Mouse (Mus musculus) forebrain, embryonic 10.5 days (tissue): ENCODE data around the gene Rab5c. TPM values are rescaled to one million over a fixed set of nuclear protein-coding genes. Genes with fewer than 3 reads are reported as not detected.
A peak's percentile ranks its signal among the peaks of the same experiment; 100 is the strongest.

Experiments
- DNase-seq: peaks from one replicate; pipeline ENCODE4 v3.0.0-alpha.2; 2017; ENCODE audit warnings: low spot score; ENCODE audit errors: extremely low spot score
- H3K27ac ChIP-seq: fragments of 300-500 bp; sonication (generic); 2 replicates; pipeline ENCODE4 v1.5.1; 2016; ENCODE audit warnings: mild to moderate bottlenecking
- H3K27me3 ChIP-seq: fragments of 300-500 bp; sonication (generic); 2 replicates; pipeline ENCODE4 v1.6.1; 2016; ENCODE audit warnings: mild to moderate bottlenecking; ENCODE audit not compliant: poor library complexity, severe bottlenecking
- H3K36me3 ChIP-seq: fragments of 300-500 bp; sonication (generic); replicated peaks from 2 replicates; pipeline ENCODE4 v1.6.1; 2016; ENCODE audit warnings: mild to moderate bottlenecking, moderate library complexity
- H3K4me1 ChIP-seq: fragments of 300-500 bp; sonication (generic); 2 replicates; pipeline ENCODE4 v1.6.1; 2016
- H3K4me3 ChIP-seq: fragments of 300-500 bp; sonication (generic); 2 replicates; pipeline ENCODE4 v1.5.1; 2016; ENCODE audit warnings: mild to moderate bottlenecking, moderate library complexity
- H3K9me3 ChIP-seq: fragments of 300-500 bp; sonication (generic); 2 replicates; pipeline ENCODE4 v1.6.1; 2016; ENCODE audit warnings: mild to moderate bottlenecking, moderate library complexity
- WGBS: fragments of 180-500 bp; shearing (Covaris S2); methylation state at CpG from one replicate; pipeline ENCODE4 v1.1.7; 2016; 5-methylcytosine and 5-hydroxymethylcytosine counted together
- polyA plus RNA-seq: library from polyadenylated mRNA; unstranded; fragments of >200 nt; fragmentation: Nextera tagmentation; extraction: Ambion mirVana; gene quantifications from 2 replicates; pipeline ENCODE4 v1.2.1, GENCODE M21; 2016

Rab5c gene
- polyA plus RNA-seq, 1 experiment from 2014 or later, result 14.9 TPM

DNA sequence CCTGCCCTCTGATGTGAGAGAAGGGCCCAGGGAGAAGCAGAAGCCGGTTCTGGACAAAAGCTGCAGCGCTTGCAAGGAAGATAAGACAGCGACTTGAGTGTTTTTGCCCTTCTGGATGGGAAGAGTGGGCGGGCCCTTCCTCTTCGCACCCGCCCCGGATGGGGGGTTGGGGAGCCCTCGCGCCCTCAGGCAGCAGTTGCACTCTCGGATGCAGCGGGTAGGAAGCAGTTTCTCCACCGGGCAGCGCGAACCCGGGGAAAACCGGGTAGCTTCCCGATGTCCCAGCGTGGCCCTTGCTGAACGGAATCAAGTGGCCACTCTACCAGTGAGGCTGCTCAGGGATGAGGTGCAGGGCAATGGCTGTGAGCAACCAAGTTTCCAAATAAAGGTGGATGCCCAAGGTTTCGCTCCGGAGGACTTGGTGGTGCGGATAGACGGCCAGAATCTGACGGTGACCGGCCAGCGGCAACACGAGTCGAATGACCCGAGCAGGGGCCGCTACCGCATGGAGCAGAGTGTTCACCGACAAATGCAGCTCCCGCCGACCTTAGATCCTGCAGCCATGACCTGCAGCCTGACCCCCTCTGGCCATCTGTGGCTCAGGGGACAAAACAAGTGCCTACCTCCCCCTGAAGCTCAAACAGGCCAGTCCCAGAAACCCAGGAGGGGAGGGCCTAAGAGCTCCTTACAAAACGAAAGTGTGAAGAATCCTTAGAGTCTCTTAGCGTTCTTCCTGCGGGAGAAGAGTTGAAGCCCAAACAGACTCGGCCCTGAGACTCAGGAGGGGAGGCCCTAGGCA lies 24.1 kb downstream of the Rab5c start, which contains the start of gene Hspb9:
Hspb9 (plus strand) TSS at position 116 of the 799 bp plus-strand sequence.
- peak; percentile 53 for DNase-seq
- H3K27ac ChIP-seq, result peak within 1 kb of the TSS; percentile 99
- WGBS, result 2% methylated on average over 38 of the region's 38 CpGs
- H3K4me1 ChIP-seq, result peaks cover 53% of the 10 kb centered on the region
- peak within 1 kb of the TSS; percentile 99 for H3K4me3 ChIP-seq
- no peaks in the 10 kb centered on the region for H3K27me3 ChIP-seq
- H3K36me3 ChIP-seq, result peaks cover 62% of the 10 kb centered on the region
- no peaks in the 10 kb centered on the region for H3K9me3 ChIP-seq

GRCm38 (mm10) chr11:100713174-100713573 lies 24.8 kb downstream of the Rab5c start:
- Histone ChIP-seq H3K4me1 (peaks cover 53% of the 10 kb centered on the region), H3K4me3 (peak overlapping the region; percentile 99), H3K9me3 (no peaks in the 10 kb centered on the region), H3K27ac (peak overlapping the region; percentile 99), H3K36me3 (peaks cover 62% of the 10 kb centered on the region), H3K27me3 (no peaks in the 10 kb centered on the region)
- WGBS, result 55% methylated on average over 4 of the region's 4 CpGs
- no peak for DNase-seq

GRCm38 (mm10) chr11:100711783-100712615 lies 26.0 kb downstream of the Rab5c start, which contains the start of gene Kat2a:
Gene Kat2a (minus strand): TSS chr11:100712465.
- H3K9me3 ChIP-seq, result no peaks in the 10 kb centered on the region
- peak; percentile 75 for DNase-seq
- peaks cover 62% of the 10 kb centered on the region for H3K36me3 ChIP-seq
- H3K4me3 ChIP-seq, result peak within 1 kb of the TSS; percentile 99
- no peaks in the 10 kb centered on the region for H3K27me3 ChIP-seq
- H3K4me1 ChIP-seq, result peaks cover 53% of the 10 kb centered on the region
- 2% methylated on average over 48 of the region's 48 CpGs for WGBS
- H3K27ac ChIP-seq, result peak within 1 kb of the TSS; percentile 99

DNA sequence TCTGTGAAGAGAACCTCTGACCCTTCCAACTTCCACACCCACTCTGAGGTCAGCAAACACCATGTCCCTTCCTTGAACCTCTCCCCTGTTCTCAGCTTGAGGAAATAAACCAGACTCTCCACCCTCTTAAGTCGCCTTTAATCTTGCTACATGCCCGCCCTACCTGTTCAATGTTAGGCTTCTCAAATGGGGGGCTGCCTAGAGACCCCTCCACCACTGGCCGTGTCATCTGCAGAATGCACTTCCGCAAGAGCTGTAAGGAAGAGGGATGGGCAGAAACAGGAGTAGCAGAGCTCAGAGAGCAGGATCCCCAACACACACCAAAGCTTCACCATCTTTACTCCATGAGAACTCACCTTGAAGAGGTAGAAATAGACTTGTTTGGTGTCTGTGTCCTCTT lies 27.0 kb downstream of the Rab5c start:
- peaks cover 53% of the 10 kb centered on the region for H3K4me1 ChIP-seq
- no peak for DNase-seq
- no peaks in the 10 kb centered on the region for H3K9me3 ChIP-seq
- no peak overlapping the region for H3K27ac ChIP-seq
- H3K27me3 ChIP-seq, result no peaks in the 10 kb centered on the region
- H3K4me3 ChIP-seq, result peak overlapping the region; percentile 99; the same call in 1 of the 2 replicates
- peaks cover 62% of the 10 kb centered on the region for H3K36me3 ChIP-seq
- WGBS, result 90% methylated on average over 4 of the region's 4 CpGs

- Histone ChIP-seq H3K9me3 (no peaks in the 10 kb centered on the region), H3K36me3 (peaks cover 62% of the 10 kb centered on the region), H3K27ac (no peak overlapping the region), H3K27me3 (no peaks in the 10 kb centered on the region), H3K4me1 (peaks cover 52% of the 10 kb centered on the region), H3K4me3 (no peak overlapping the region)
- no peak for DNase-seq
- WGBS, result 94% methylated on average over 15 of the region's 15 CpGs
Observed at GRCm38 (mm10) chr11:100710528-100710927, 27.5 kb downstream of the Rab5c start.

DNA sequence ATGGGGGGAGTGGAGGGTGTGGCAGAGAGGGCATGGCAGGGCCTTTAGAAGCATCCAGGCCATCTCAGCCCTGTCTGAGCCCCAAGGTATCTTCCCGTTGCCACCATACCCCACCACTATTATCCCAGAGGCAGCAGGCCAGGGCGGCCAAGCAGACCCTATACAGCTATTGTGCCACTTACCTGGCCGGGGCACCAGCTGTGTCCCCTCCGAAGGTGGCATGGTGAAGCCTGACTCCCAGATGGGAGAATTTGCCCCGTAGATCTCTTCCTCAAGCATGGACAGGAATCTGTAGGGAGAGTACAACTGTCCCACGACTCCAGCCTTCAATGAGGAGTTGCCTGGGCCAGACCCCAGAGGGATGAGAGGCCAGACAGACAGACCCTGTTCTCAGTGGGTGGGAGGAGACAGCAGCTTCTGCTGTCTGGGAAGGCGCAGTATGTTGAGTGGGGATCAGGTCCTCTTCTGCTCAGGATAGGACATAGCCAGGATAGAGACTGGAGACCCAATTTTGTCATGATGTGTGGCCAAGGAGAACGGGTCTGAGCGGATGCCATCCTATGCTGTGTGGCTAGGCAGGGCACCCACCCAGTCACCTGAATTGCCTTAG lies 28.7 kb downstream of the Rab5c start:
- DNase-seq, result no peak
- Histone ChIP-seq H3K4me1 (peaks cover 51% of the 10 kb centered on the region), H3K27ac (no peak overlapping the region), H3K27me3 (no peaks in the 10 kb centered on the region), H3K4me3 (no peak overlapping the region), H3K9me3 (no peaks in the 10 kb centered on the region), H3K36me3 (peaks cover 67% of the 10 kb centered on the region)
- WGBS, result 95% methylated on average over 9 of the region's 9 CpGs

DNA sequence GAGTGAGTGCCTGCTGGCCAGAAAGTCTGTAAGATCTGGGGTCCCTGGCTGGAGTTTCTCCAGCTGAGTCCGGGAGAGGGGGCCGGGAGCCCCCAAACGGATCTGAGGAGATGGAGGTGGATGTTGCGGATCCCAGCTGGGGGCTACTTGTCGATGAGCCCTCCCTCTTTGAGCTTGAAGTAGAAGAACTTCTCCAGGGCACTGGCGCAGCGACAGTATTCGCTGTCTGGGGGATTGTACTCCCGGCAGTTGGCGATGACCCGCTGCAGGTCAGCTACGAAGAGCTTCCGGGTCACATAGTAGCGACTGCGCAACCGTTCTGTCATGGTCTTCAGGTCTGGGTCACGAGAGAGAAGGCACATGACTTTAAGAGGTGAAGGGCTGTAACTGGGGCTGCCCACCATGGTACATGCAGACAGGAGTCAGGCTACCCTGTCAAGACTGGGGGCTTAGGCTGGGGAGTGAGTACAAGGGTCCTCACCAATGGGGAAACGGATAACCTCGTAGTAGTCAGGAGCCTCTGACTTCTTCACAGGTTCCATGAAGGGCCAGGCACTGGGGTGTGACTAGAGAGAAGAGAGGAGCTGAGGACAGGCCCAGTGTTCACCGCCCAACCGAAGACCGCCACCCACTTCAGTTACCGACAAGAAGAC lies 32.8 kb downstream of the Rab5c start:
- WGBS, result 91% methylated on average over 23 of the region's 23 CpGs
- Histone ChIP-seq H3K9me3 (no peaks in the 10 kb centered on the region), H3K4me1 (peaks cover 41% of the 10 kb centered on the region), H3K27ac (no peak overlapping the region), H3K27me3 (peaks cover 13% of the 10 kb centered on the region), H3K36me3 (peaks cover 61% of the 10 kb centered on the region), H3K4me3 (no peak overlapping the region)
- no peak for DNase-seq

- Histone ChIP-seq H3K27ac (no peak within 1 kb of the TSS), H3K9me3 (no peaks in the 10 kb centered on the region), H3K4me3 (no peak within 1 kb of the TSS), H3K27me3 (peaks cover 17% of the 10 kb centered on the region), H3K4me1 (peaks cover 41% of the 10 kb centered on the region), H3K36me3 (peaks cover 48% of the 10 kb centered on the region)
- DNase-seq, result no peak
- 68% methylated on average over 7 of the region's 7 CpGs for WGBS
Observed at GRCm38 (mm10) chr11:100703851-100704531, 34.0 kb downstream of the Rab5c start, which contains the start of gene Dhx58. Gene Dhx58 (minus strand): TSS chr11:100704271.

- Histone ChIP-seq H3K27ac (no peak overlapping the region), H3K36me3 (peaks cover 42% of the 10 kb centered on the region), H3K4me1 (peaks cover 41% of the 10 kb centered on the region), H3K4me3 (no peak overlapping the region), H3K27me3 (peaks cover 17% of the 10 kb centered on the region), H3K9me3 (no peaks in the 10 kb centered on the region)
- no peak for DNase-seq
- WGBS, result 73% methylated on average over 11 of the region's 11 CpGs
Observed at GRCm38 (mm10) chr11:100703366-100703765, 34.6 kb downstream of the Rab5c start.

DNA sequence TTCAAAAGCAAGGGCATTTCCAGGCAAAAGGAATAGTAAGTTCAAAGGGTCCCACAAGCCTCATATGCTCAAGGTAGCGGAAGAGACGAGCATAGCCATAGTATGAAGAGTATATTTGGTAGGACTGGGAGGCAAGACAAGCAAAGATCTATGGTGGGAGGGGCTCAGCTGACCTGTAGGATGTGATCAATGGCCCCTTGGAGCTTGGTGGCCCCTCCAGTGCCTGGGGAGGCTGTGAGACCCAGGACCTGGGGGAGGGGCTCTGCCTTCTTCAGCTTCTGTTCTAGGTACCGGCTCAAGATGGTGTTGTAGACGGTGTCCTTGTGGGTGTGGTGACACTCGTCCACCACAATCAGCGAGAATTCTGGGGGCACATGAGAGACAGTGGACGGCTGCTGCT lies 35.1 kb downstream of the Rab5c start:
- H3K27ac ChIP-seq, result no peak overlapping the region
- H3K27me3 ChIP-seq, result peaks cover 17% of the 10 kb centered on the region
- H3K36me3 ChIP-seq, result peaks cover 38% of the 10 kb centered on the region
- 48% methylated on average over 7 of the region's 7 CpGs for WGBS
- no peak for DNase-seq
- no peaks in the 10 kb centered on the region for H3K9me3 ChIP-seq
- peaks cover 41% of the 10 kb centered on the region for H3K4me1 ChIP-seq
- no peak overlapping the region for H3K4me3 ChIP-seq

GRCm38 (mm10) chr11:100702081-100702851 lies 35.7 kb downstream of the Rab5c start:
- Histone ChIP-seq H3K36me3 (peaks cover 31% of the 10 kb centered on the region), H3K4me1 (peaks cover 41% of the 10 kb centered on the region), H3K9me3 (no peaks in the 10 kb centered on the region), H3K27ac (no peak overlapping the region), H3K27me3 (peaks cover 17% of the 10 kb centered on the region), H3K4me3 (no peak overlapping the region)
- 39% methylated on average over 19 of the region's 19 CpGs for WGBS
- DNase-seq, result peak; percentile 59
